Mouse (Mus musculus): Measurements from ENCODE around the gene Kansl1. TPM values are rescaled to one million over a fixed set of nuclear protein-coding genes. Genes with fewer than 3 reads are reported as not detected.

Kansl1 gene
- polyA plus RNA-seq (2017; shearing (Covaris generic)), result 81.6 TPM

GRCm38 (mm10) chr11:104468751-104469268, at the start of gene Kansl1:
Gene Kansl1, minus strand, starts transcription at chr11:104468861.

Other genes with a start within 250 kb of the Kansl1 start
- gene Mapt, start 237.5 kb downstream of the Kansl1 start, polyA plus RNA-seq (2017; shearing (Covaris generic)), result 0.93 TPM
- 27.8 TPM for gene Cdc27, start 81.8 kb upstream of the Kansl1 start, polyA plus RNA-seq (2017; shearing (Covaris generic))
- gene Myl4, start 81.8 kb upstream of the Kansl1 start, polyA plus RNA-seq (2017; shearing (Covaris generic)), result 2.9 TPM
- gene Itgb3, start 139.1 kb upstream of the Kansl1 start, polyA plus RNA-seq (2017; shearing (Covaris generic)), result 32.0 TPM
- gene Gm11639, start 216.8 kb upstream of the Kansl1 start, polyA plus RNA-seq (2017; shearing (Covaris generic)), result 0.05 TPM